Mouse (Mus musculus): Measurements from ENCODE around the gene Snx8. TPM values are rescaled to one million over a fixed set of nuclear protein-coding genes. Genes with fewer than 3 reads are reported as not detected.

The Snx8 gene
- total and polyA plus RNA-seq, 3 experiments: 19.7 to 30.7 TPM; not detected in 1

DNA sequence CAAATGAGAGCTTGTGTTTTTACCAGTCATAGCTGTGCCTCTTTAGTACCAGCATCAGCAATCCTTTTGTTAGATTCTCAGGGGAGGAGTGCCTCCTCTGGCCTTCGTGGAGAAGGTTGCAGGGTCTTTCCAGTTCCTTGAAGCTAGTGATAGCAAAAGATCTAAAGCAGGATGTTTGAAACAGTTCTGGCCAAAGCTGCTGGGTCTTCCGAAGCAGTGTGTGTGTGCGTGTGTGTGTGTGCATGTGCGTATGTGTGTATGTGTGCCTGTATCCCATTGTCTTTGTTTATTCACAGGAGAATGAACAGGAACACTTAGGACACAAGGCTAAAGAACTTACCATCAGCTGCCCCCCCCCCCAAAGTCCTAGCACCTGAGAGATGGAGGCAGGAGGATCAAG, 25.6 kb upstream of the Snx8 start:
- DNase-seq (ENCODE audit: low read depth, low spot score): no peak
- Histone ChIP-seq H3K79me2 (ENCODE audit: control insufficient read depth, insufficient read depth, low read length, poor library complexity) (peaks cover 10% of the 10 kb centered on the region), H3K4me3 (ENCODE audit: control insufficient read depth in 1 of 2, insufficient read depth in 1 of 2, low read depth in 2 of 2, low read length in 2 of 2) (no peak overlapping the region), H3K9ac (ENCODE audit: control insufficient read depth, low read depth, low read length, poor library complexity, severe bottlenecking) (no peak overlapping the region), H3K9me3 (replicated peaks; ENCODE audit: insufficient read depth, low read length) (no peaks in the 10 kb centered on the region), H3K27me3 (ENCODE audit: control insufficient read depth in 1 of 2, insufficient read depth in 2 of 2, low read length in 2 of 2) (no peaks in the 10 kb centered on the region), H3K36me3 (ENCODE audit: control insufficient read depth in 1 of 2, insufficient read depth in 2 of 2, low read length in 2 of 2) (no peaks in the 10 kb centered on the region), H3K27ac (ENCODE audit: control insufficient read depth, low read depth, low read length) (no peak overlapping the region), H3K4me1 (ENCODE audit: control insufficient read depth in 1 of 2, insufficient read depth in 2 of 2, low read length in 2 of 2) (no peaks in the 10 kb centered on the region)
- no peak for TF ChIP-seq NRF1 (IDR thresholded peaks at IDR 0.05; ENCODE audit: insufficient read depth, low read depth, low read length, poor library complexity, severe bottlenecking)
- TF ChIP-seq BHLHE40 (IDR thresholded peaks at IDR 0.05; ENCODE audit: borderline replicate concordance, low read depth, low read length): no peak
- no peak for TF ChIP-seq TBP (IDR thresholded peaks at IDR 0.05; ENCODE audit: low read depth, low read length)
- no peak for TF ChIP-seq ZMIZ1 (IDR thresholded peaks at IDR 0.05; ENCODE audit: low read depth, low read length)
- no peak for TF ChIP-seq ETS1 (IDR thresholded peaks at IDR 0.05; ENCODE audit: low read depth, low read length)
- TF ChIP-seq POLR2A (IDR thresholded peaks at IDR 0.05; ENCODE audit: control insufficient read depth in 1 of 2, insufficient read depth in 1 of 2, low read depth in 1 of 2, low read length in 2 of 2, poor library complexity in 1 of 2): no peak

DNA sequence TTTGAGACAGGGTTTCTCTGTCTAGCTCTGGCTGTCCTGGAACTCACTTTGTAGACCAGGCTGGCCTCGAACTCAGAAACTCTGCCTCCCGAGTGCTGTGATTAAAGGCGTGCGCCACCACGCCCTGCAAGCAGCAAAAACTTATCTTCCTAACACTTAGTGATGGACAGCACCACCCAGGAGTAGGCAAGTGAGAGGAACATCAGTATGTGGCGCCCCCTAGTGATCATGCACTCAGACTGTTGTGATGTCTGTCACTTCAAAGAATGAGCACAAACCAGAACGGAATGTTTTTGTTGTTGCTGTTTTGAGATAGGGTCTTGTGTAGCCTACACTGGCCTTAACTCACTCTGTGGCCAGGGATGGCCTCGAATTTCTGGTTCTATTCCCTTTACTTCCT, 22.3 kb upstream of the Snx8 start:
- Histone ChIP-seq H3K27ac (ENCODE audit: control insufficient read depth, low read depth, low read length) (no peak overlapping the region), H3K27me3 (ENCODE audit: control insufficient read depth in 1 of 2, insufficient read depth in 2 of 2, low read length in 2 of 2) (no peaks in the 10 kb centered on the region), H3K4me3 (ENCODE audit: control insufficient read depth in 1 of 2, insufficient read depth in 1 of 2, low read depth in 2 of 2, low read length in 2 of 2) (no peak overlapping the region), H3K36me3 (ENCODE audit: control insufficient read depth in 1 of 2, insufficient read depth in 2 of 2, low read length in 2 of 2) (no peaks in the 10 kb centered on the region), H3K9ac (ENCODE audit: control insufficient read depth, low read depth, low read length, poor library complexity, severe bottlenecking) (no peak overlapping the region), H3K79me2 (ENCODE audit: control insufficient read depth, insufficient read depth, low read length, poor library complexity) (no peaks in the 10 kb centered on the region), H3K9me3 (replicated peaks; ENCODE audit: insufficient read depth, low read length) (no peaks in the 10 kb centered on the region), H3K4me1 (ENCODE audit: control insufficient read depth in 1 of 2, insufficient read depth in 2 of 2, low read length in 2 of 2) (no peaks in the 10 kb centered on the region)
- TF ChIP-seq TBP (IDR thresholded peaks at IDR 0.05; ENCODE audit: low read depth, low read length): no peak
- TF ChIP-seq RAD21 (IDR thresholded peaks at IDR 0.05; ENCODE audit: low read depth, low read length): peak; percentile 60
- no peak for TF ChIP-seq NELFE (IDR thresholded peaks at IDR 0.05; ENCODE audit: low read depth, low read length)
- TF ChIP-seq CTCF (IDR thresholded peaks at IDR 0.05 in 2 of 3, conservative IDR thresholded peaks at IDR 0.05 in 1 of 3; ENCODE audit: control insufficient read depth in 1 of 3, insufficient read depth in 1 of 3, low read depth in 2 of 3, low read length in 3 of 3, poor library complexity in 1 of 3, severe bottlenecking in 1 of 3): peak; percentile 68 to 74 (median 71)
- peak; percentile 20; the same call in 1 of the 2 replicates for TF ChIP-seq ZC3H11A (IDR thresholded peaks at IDR 0.05; ENCODE audit: low read depth, low read length)
- no peak for TF ChIP-seq CHD2 (IDR thresholded peaks at IDR 0.05; ENCODE audit: low read length)
- no peak for TF ChIP-seq KAT2A (conservative IDR thresholded peaks at IDR 0.05; ENCODE audit: low read depth, low read length)
- peak; percentile 54 for TF ChIP-seq SMC3 (IDR thresholded peaks at IDR 0.05; ENCODE audit: low read depth, low read length)
- 0 out of 2 replicates have a peak, but pooled peaks have one; percentile 25 for TF ChIP-seq SIN3A (IDR thresholded peaks at IDR 0.05; ENCODE audit: low read length)
- peak; percentile 87 for DNase-seq (ENCODE audit: low read depth, low spot score)

DNA sequence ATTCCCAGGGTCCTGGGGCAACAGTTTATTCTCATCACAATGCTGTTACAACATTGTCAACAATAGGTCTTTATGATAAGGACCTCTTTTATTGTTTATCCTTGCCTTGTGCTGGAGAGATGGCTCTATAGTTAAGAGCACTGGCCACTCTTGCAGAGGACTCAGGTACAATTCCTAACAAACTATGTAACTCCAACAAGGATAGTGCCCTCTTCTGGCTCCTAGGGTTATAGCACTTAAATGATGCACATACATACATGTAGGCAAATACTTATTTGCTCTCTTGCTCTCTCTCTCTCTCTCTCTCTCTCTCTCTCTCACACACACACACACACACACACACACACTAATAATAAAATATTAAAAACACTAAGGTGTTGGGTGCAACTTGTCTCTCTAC, 19.7 kb upstream of the Snx8 start:
- Histone ChIP-seq H3K9ac (ENCODE audit: control insufficient read depth, low read depth, low read length, poor library complexity, severe bottlenecking) (no peak overlapping the region), H3K4me3 (ENCODE audit: control insufficient read depth in 1 of 2, insufficient read depth in 1 of 2, low read depth in 2 of 2, low read length in 2 of 2) (no peak overlapping the region), H3K27me3 (ENCODE audit: control insufficient read depth in 1 of 2, insufficient read depth in 2 of 2, low read length in 2 of 2) (peaks cover 9% of the 10 kb centered on the region in 2 experiments), H3K36me3 (ENCODE audit: control insufficient read depth in 1 of 2, insufficient read depth in 2 of 2, low read length in 2 of 2) (no peaks in the 10 kb centered on the region), H3K9me3 (replicated peaks; ENCODE audit: insufficient read depth, low read length) (no peaks in the 10 kb centered on the region), H3K4me1 (ENCODE audit: control insufficient read depth in 1 of 2, insufficient read depth in 2 of 2, low read length in 2 of 2) (no peaks in the 10 kb centered on the region), H3K79me2 (ENCODE audit: control insufficient read depth, insufficient read depth, low read length, poor library complexity) (no peaks in the 10 kb centered on the region), H3K27ac (ENCODE audit: control insufficient read depth, low read depth, low read length) (no peak overlapping the region)
- DNase-seq (ENCODE audit: low read depth, low spot score): no peak
- TF ChIP-seq HCFC1 (IDR thresholded peaks at IDR 0.05; ENCODE audit: low read depth, low read length) (no peak), CTCF (IDR thresholded peaks at IDR 0.05 in 2 of 3, conservative IDR thresholded peaks at IDR 0.05 in 1 of 3; ENCODE audit: control insufficient read depth in 1 of 3, insufficient read depth in 1 of 3, low read depth in 2 of 3, low read length in 3 of 3, poor library complexity in 1 of 3, severe bottlenecking in 1 of 3) (peak in 1 of 3 experiments; percentile 26; a peak in 1 of 6 replicates), E2F4 (IDR thresholded peaks at IDR 0.05; ENCODE audit: borderline replicate concordance, low read depth, low read length) (no peak)
